Mouse (Mus musculus) left cerebral cortex, adult 8-10 months (tissue): ENCODE data around the gene Hsd17b13. TPM values are rescaled to one million over a fixed set of nuclear protein-coding genes. Genes with fewer than 3 reads are reported as not detected.

Experiments used
- DNase-seq, 2 experiments: peaks; one replicate each; pipeline ENCODE4 v3.0.0; 2022; ENCODE audit warnings: low spot score in 2 of 2
- total RNA-seq, 4 experiments: library from RNA; stranded (reverse); gene quantifications; 2 replicates each; pipeline ENCODE4 v1.2.4; 2022

Hsd17b13 gene
- total RNA-seq, 4 experiments from 2014 or later: 0.46 TPM; not detected in 3

- DNase-seq: no peak
Observed at GRCm38 (mm10) chr5:103923755-103924154, 53.5 kb downstream of the Hsd17b13 start.

GRCm38 (mm10) chr5:103923101-103923500 lies 54.1 kb downstream of the Hsd17b13 start:
- DNase-seq: no peak

GRCm38 (mm10) chr5:103922436-103922835 lies 54.8 kb downstream of the Hsd17b13 start:
- no peak for DNase-seq

- no peak for DNase-seq
Observed at GRCm38 (mm10) chr5:103919497-103919896, 57.7 kb downstream of the Hsd17b13 start.

- DNase-seq: no peak
Observed at GRCm38 (mm10) chr5:103918233-103918632, 59.0 kb downstream of the Hsd17b13 start.

- no peak for DNase-seq
Observed at GRCm38 (mm10) chr5:103917357-103917895, 59.8 kb downstream of the Hsd17b13 start.

- no peak for DNase-seq
Observed at GRCm38 (mm10) chr5:103916595-103917356, 60.4 kb downstream of the Hsd17b13 start.

GRCm38 (mm10) chr5:103914335-103915226 lies 62.6 kb downstream of the Hsd17b13 start:
- DNase-seq: no peak

GRCm38 (mm10) chr5:103913150-103913549 lies 64.1 kb downstream of the Hsd17b13 start:
- DNase-seq: no peak

GRCm38 (mm10) chr5:103911555-103911954 lies 65.7 kb downstream of the Hsd17b13 start:
- DNase-seq: no peak

- DNase-seq: peak; percentile 34 to 84
Observed at GRCm38 (mm10) chr5:103910748-103911409, 66.3 kb downstream of the Hsd17b13 start, which contains the start of gene Klhl8. Gene Klhl8, minus strand, starts transcription at chr5:103911259.

GRCm38 (mm10) chr5:103910156-103910555 lies 67.1 kb downstream of the Hsd17b13 start:
- DNase-seq: no peak

GRCm38 (mm10) chr5:103909466-103909865 lies 67.7 kb downstream of the Hsd17b13 start:
- DNase-seq: no peak

GRCm38 (mm10) chr5:103908851-103909250 lies 68.4 kb downstream of the Hsd17b13 start:
- no peak for DNase-seq

- peak in 1 of 2 experiments; percentile 36 for DNase-seq
Observed at GRCm38 (mm10) chr5:103907844-103908243, 69.4 kb downstream of the Hsd17b13 start.

- no peak for DNase-seq
Observed at GRCm38 (mm10) chr5:103906173-103906572, 71.0 kb downstream of the Hsd17b13 start.

Other genes starting within 250 kb of the Hsd17b13 start
- 10 to 100 TPM; 29.0 to 30.6 (median 30.3) TPM for gene Klhl8, start 66.2 kb downstream of the Hsd17b13 start, total RNA-seq
- gene Hsd17b11, start 44.5 kb upstream of the Hsd17b13 start, total RNA-seq: 10 to 100 TPM; 52.4 to 53.9 (median 52.8) TPM
- 10 to 100 TPM; 62.8 to 69.5 (median 65.8) TPM for gene Nudt9, start 68.9 kb upstream of the Hsd17b13 start, total RNA-seq
- not detected for gene Gm17660, start 100.2 kb upstream of the Hsd17b13 start, total RNA-seq
- 1,000 to 10,000 TPM; 1,561 to 1,708 (median 1,583) TPM for gene Sparcl1, start 136.3 kb upstream of the Hsd17b13 start, total RNA-seq
- under 1 TPM in 2 of 4 experiments, not detected in 2; 0.12 to 0.13 TPM for gene Dspp, start 193.3 kb upstream of the Hsd17b13 start, total RNA-seq
- gene Dmp1, start 225.2 kb upstream of the Hsd17b13 start, total RNA-seq: 1 to 10 TPM; 5.0 to 6.8 (median 5.8) TPM